Mouse (Mus musculus) adrenal gland, postnatal 36 days (tissue): ENCODE measurements around the gene Tenm1. TPM values are rescaled to one million over a fixed set of nuclear protein-coding genes. Genes with fewer than 3 reads are reported as not detected.

ENCODE experiments used
- DNase-seq, 2 experiments: peaks; one replicate each; pipeline ENCODE4 v3.0.0; 2021; ENCODE audit warnings: mixed read lengths in 1 of 2
- long read RNA-seq, 2 experiments: library from polyadenylated mRNA; stranded (forward); transcript quantifications; one replicate each; pipeline ENCODE4 v2.0.0; 2021; ENCODE audit warnings: borderline sequencing depth in 2 of 2
- total RNA-seq, 2 experiments: library from RNA; stranded (reverse); gene quantifications; 2 replicates each; pipeline ENCODE4 v1.2.3; 2021

The Tenm1 gene
- total RNA-seq = under 1 TPM; 0.07 to 0.33 TPM
- long read RNA-seq, experiment 1 = 0 reads
- long read RNA-seq, experiment 2 = 0 reads

- no peak for DNase-seq
Measured at GRCm38 (mm10) chrX:43428855-43429263, at the start of gene Tenm1. Tenm1 (minus strand) TSS chrX:43429126.

DNA sequence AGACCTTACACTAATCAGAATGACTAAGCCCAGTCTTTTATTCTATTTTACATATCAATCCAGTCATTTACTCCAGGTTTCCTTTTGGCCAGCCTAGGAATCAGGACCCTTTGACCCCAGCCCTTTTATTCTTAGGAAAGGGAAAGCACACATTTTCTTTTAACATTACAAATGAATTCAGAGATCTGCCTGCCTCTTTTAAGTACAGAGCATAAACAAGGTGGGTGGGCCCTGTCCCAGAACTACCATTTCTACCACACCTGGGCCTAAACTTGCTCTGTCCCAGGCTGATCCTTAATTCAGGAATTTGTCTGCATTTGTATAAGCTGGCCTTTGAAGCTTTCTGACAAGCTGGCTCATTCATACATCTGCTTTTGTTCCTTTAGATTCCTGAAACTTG lies 38.4 kb upstream of the Tenm1 start:
- no peak for DNase-seq

GRCm38 (mm10) chrX:43430581-43430980 lies 1.7 kb upstream of the Tenm1 start:
- DNase-seq = no peak

GRCm38 (mm10) chrX:43429982-43430531 lies 1.1 kb upstream of the Tenm1 start:
- no peak for DNase-seq

GRCm38 (mm10) chrX:43429337-43429736 lies 411 bp upstream of the Tenm1 start:
- no peak for DNase-seq

DNA sequence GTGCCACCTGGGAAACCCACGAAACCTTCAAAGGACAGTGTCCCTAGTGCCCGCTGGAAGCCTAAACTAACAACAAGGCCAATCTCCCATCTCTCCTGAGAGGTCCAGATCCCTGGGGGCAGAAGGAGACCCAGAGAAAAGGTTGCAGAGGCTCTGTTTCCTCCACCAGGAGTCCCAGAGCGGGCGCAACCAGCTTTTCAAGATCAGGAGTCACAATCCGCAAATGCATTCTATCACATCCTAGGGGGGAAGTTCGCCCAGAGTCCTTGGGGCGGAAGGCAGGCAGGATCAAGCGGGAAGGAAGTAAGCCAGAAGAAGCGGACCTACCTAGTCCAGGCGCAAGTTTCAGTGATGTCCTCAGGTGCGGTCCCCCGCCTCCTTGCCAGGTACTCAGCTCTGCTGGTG lies 963 bp downstream of the Tenm1 start:
- no peak for DNase-seq

- DNase-seq = no peak
Measured at GRCm38 (mm10) chrX:43427111-43427510, 1.8 kb downstream of the Tenm1 start.

GRCm38 (mm10) chrX:43397957-43398356 lies 31.0 kb downstream of the Tenm1 start:
- no peak for DNase-seq

DNA sequence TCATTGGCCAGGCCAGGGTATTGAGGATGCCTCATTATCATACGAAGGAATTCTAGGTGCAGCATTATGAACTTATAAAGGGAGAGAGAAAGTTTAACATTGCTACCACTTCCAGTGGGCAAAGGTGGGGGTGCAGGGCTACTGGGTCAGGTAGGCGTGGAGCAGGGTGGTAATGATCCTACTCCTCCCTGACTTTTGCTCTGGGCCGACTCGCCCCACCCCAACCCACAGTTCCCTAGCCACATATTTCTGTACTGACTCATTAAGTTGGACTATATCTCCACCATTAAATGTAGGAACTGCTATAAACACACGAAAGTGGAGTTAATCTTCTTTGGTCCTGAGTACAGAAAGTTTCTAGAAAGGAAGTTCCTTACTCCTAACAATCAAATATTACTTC lies 40.8 kb downstream of the Tenm1 start:
- DNase-seq = no peak

- DNase-seq = no peak
Measured at GRCm38 (mm10) chrX:43372526-43372925, 56.4 kb downstream of the Tenm1 start.

GRCm38 (mm10) chrX:43319351-43319750 lies 109.6 kb downstream of the Tenm1 start:
- no peak for DNase-seq

- no peak for DNase-seq
Measured at GRCm38 (mm10) chrX:43317801-43318520, 111.0 kb downstream of the Tenm1 start.

DNA sequence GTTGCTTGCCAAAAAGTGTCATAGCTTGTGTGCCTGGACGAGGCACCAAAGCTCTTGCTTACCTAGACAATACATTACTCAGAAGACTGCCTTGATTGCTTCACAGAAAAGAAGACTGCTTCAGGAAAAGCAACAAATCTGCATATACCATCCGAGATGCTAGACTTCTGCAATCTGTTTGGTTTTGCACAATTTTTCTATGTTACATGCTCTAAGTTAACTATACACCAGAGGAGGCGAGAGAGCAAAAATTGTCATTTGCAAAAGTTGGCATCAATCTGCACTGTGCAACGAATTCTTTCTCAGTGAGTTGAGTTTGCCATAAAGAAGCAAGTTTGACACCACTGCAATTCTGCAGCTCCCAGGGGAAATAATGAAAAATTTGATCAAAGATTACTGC lies 193.1 kb downstream of the Tenm1 start:
- DNase-seq = no peak

DNA sequence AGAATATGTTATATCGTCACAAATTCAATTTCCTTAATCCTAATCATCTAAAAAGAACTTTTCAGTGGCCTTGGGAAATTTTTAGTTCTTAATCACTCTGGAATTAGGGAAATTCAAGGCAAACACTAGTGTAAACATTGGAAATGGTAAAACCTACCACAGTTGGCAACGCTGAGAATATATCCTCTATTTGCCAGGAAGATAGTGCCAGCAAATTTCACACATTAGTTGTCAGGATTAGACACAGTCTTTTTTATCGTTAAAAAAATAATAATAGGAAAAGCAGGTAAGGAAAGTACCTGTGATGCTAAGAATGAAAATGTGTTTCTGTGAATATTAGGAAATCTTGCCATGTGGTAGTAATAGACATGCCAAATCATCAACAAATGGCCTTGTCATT lies 223.9 kb downstream of the Tenm1 start:
- DNase-seq = no peak

- DNase-seq = no peak
Measured at GRCm38 (mm10) chrX:43202249-43202783, 226.6 kb downstream of the Tenm1 start.

DNA sequence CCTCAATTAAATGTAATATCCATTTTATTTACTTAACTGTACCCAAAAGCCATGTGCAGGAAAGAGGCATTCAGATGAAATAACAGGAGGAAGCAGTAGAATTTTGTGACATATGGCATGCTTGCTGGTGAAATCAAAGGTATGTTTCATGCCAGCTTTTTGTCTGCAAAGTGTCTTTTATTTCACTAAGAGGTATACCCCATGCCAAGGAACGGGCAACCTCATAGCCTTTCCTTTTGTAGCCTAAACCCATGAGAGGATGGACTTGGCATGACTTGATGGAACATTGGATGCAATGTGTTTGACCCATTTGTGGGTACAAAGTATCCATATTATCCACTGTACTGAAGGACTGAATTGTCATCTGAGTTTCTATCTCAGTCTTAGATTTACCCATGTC lies 246.0 kb downstream of the Tenm1 start:
- DNase-seq = no peak

DNA sequence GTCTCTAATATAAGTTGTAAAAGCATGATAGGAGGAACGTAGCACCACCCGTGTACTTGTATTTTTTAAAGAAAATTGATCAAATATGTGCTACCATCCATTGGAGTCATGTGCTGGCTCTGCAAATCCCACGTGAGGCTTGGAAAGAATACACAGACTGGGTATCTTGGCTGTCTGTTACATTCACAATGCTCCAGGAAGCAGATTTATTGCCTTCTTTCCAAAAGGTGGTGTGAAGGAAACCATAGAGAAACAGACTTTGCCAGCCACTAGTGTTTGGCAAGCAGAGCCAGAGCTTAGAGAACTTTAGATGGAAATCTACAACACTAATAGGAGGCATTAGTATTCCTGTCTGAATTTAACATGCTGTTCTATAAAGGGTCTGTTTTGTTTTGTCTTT lies 277.4 kb downstream of the Tenm1 start:
- no peak for DNase-seq

DNA sequence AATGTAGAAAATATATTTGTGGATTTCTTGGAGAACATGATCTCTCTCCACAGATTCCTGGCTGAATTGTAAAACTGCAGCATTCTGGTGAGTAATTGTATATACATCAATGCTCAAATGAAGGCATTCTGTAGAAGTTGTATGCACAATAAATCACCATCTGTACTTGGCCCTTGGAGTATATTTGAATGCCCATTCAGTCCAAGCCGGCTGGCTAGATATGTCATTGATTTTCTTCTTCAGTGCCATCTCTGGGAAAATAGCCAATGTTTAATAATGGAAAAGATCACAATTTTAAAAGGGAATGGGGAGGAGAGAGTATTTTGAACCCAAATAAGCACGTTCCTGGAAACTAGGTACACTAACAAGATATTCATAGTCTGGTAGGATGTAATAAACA lies 299.2 kb downstream of the Tenm1 start:
- no peak for DNase-seq

GRCm38 (mm10) chrX:43122491-43122890 lies 306.4 kb downstream of the Tenm1 start:
- no peak for DNase-seq

GRCm38 (mm10) chrX:43122001-43122400 lies 306.9 kb downstream of the Tenm1 start:
- no peak for DNase-seq

DNA sequence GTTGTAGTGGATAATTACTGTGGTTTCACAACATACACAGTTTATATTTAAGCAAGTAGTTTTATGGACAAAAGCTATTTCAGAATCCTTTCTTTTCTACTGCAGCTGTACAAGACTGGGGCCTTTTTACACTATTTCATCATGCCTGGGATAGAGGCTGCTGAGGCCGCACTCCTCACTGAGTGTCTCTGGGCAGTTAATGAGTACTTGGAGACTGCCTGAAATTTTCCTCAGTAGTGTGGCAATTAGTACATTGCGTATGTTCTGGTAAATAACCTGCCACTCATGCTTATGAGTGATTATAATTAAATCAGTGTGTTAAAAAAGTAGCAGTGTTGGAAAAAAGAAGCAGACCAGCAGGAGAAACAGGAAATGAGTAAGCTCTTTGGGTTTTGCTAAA lies 442.8 kb downstream of the Tenm1 start:
- no peak for DNase-seq

GRCm38 (mm10) chrX:42973562-42973961 lies 455.4 kb downstream of the Tenm1 start:
- DNase-seq = peak; percentile 0 to 3

- no peak for DNase-seq
Measured at GRCm38 (mm10) chrX:42967611-42968010, 461.3 kb downstream of the Tenm1 start.

DNA sequence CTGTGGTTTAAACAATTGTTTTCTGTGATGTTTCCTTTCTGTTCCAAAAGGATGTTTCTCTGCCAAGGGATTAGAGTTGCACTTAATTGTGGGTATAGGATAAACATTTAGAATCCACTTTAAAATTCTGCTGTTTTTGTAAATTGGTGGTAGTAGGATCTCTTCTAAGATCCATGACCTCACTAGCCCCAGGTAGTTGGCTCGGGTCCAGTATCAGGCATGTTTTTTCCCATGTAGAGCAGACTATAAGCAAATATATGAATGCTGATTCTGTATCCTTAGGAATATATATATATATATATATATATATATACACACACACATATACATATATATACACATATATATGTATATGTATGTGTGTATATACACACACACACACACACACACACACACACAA lies 567.2 kb downstream of the Tenm1 start:
- no peak for DNase-seq
